Mouse (Mus musculus) liver, embryonic 14.5 days (tissue): ENCODE measurements around the gene Cobl.

Source experiments
- CTCF ChIP-seq: IDR thresholded peaks from 2 replicates; pipeline ENCODE4 v1.5.1; 2016; ENCODE audit warnings: antibody characterized with exemption, low read depth, control low read depth
- EP300 ChIP-seq: IDR thresholded peaks from 2 replicates; pipeline ENCODE4 v1.6.1; 2016; ENCODE audit warnings: antibody characterized with exemption, low read depth

DNA sequence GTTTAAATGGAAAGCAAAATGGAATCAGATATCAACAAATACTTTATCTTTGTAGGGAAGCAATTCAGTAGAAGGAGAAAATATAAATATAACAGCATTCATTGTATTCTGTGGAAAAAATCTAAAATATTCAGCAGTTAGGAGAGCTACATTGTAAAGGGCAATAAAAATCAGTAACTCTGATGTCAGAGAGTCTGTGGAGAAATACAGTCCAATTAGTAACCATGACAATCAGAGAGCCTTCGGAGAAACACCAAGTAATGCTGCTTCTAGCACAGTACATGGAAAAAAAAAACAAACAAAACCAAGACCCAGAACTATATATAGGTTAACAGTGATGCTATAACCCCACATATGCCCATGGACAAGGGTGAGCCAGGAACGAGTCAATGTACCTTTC is 206.3 kb downstream of the Cobl start:
- TF ChIP-seq CTCF (no peak), EP300 (no peak)
